Mouse (Mus musculus): ENCODE measurements around the gene Rbm25. TPM values are rescaled to one million over a fixed set of nuclear protein-coding genes. Genes with fewer than 3 reads are reported as not detected.

Rbm25 gene
- polyA plus RNA-seq, 1 experiment from 2014 or later = 115 TPM

GRCm38 (mm10) chr12:83632680-83633025 lies 1.6 kb downstream of the Rbm25 start:
- Histone ChIP-seq H3K36me3 (ENCODE audit: control insufficient read depth, insufficient read depth, low read length) (peaks cover 4% of the 10 kb centered on the region; the same call in 1 of the 2 replicates), H3K4me2 (replicated peaks; ENCODE audit: low read depth) (peak overlapping the region; percentile 74), H3K4me1 (replicated peaks; ENCODE audit: control insufficient read depth, insufficient read depth) (no peaks in the 10 kb centered on the region), H3K9ac (ENCODE audit: low read length) (peak overlapping the region; percentile 82), H3K4me3 (ENCODE audit: low read depth, low read length) (peak overlapping the region; percentile 66), H3K9me3 (ENCODE audit: control insufficient read depth, low read length) (no peaks in the 10 kb centered on the region), H3K27ac (replicated peaks) (peak overlapping the region; percentile 98), H3K27me3 (ENCODE audit: control insufficient read depth, insufficient read depth, low read length) (no peaks in the 10 kb centered on the region)
- ATAC-seq (ENCODE audit: low FRiP score, low TSS enrichment) = peak; percentile 38
- WGBS = under 1% methylated on average over 20 of the region's 20 CpGs
- peak; percentile 59 for DNase-seq (ENCODE audit: low spot score)
- TF ChIP-seq EP300 (optimal IDR thresholded peaks at IDR 0.05) (no peak), CTCF (IDR thresholded peaks at IDR 0.05; ENCODE audit: low read depth) (no peak)

- Histone ChIP-seq H3K27ac (replicated peaks) (no peak overlapping the region), H3K36me3 (ENCODE audit: control insufficient read depth, insufficient read depth, low read length) (peaks cover 4% of the 10 kb centered on the region; the same call in 1 of the 2 replicates), H3K9me3 (ENCODE audit: control insufficient read depth, low read length) (no peaks in the 10 kb centered on the region), H3K4me1 (replicated peaks; ENCODE audit: control insufficient read depth, insufficient read depth) (no peaks in the 10 kb centered on the region), H3K9ac (ENCODE audit: low read length) (no peak overlapping the region), H3K27me3 (ENCODE audit: control insufficient read depth, insufficient read depth, low read length) (no peaks in the 10 kb centered on the region), H3K4me3 (ENCODE audit: low read depth, low read length) (no peak overlapping the region), H3K4me2 (replicated peaks; ENCODE audit: low read depth) (no peak overlapping the region)
- no peak for DNase-seq (ENCODE audit: low spot score)
- no peak for ATAC-seq (ENCODE audit: low FRiP score, low TSS enrichment)
- TF ChIP-seq EP300 (optimal IDR thresholded peaks at IDR 0.05) (no peak), CTCF (IDR thresholded peaks at IDR 0.05; ENCODE audit: low read depth) (no peak)
- 25% methylated on average over 2 of the region's 2 CpGs for WGBS
Measured at GRCm38 (mm10) chr12:83633807-83634206, 2.8 kb downstream of the Rbm25 start.

GRCm38 (mm10) chr12:83641233-83641632 lies 10.2 kb downstream of the Rbm25 start:
- DNase-seq (ENCODE audit: low spot score) (no peak), ATAC-seq (ENCODE audit: low FRiP score, low TSS enrichment) (no peak)
- Histone ChIP-seq H3K27ac (replicated peaks) (no peak overlapping the region), H3K4me3 (ENCODE audit: low read depth, low read length) (no peak overlapping the region), H3K9me3 (ENCODE audit: control insufficient read depth, low read length) (no peaks in the 10 kb centered on the region), H3K36me3 (ENCODE audit: control insufficient read depth, insufficient read depth, low read length) (peaks cover 13% of the 10 kb centered on the region), H3K4me2 (replicated peaks; ENCODE audit: low read depth) (no peak overlapping the region), H3K4me1 (replicated peaks; ENCODE audit: control insufficient read depth, insufficient read depth) (no peaks in the 10 kb centered on the region), H3K27me3 (ENCODE audit: control insufficient read depth, insufficient read depth, low read length) (no peaks in the 10 kb centered on the region), H3K9ac (ENCODE audit: low read length) (no peak overlapping the region)
- TF ChIP-seq CTCF (IDR thresholded peaks at IDR 0.05; ENCODE audit: low read depth) (no peak), EP300 (optimal IDR thresholded peaks at IDR 0.05) (no peak)
- WGBS = 90% methylated on average over 2 of the region's 2 CpGs

GRCm38 (mm10) chr12:83643116-83643515 lies 12.1 kb downstream of the Rbm25 start:
- H3K4me1 ChIP-seq (replicated peaks; ENCODE audit: control insufficient read depth, insufficient read depth) = no peaks in the 10 kb centered on the region
- 50% methylated on average over 1 of the region's 1 CpGs for WGBS
- no peak overlapping the region for H3K4me3 ChIP-seq (ENCODE audit: low read depth, low read length)
- H3K9me3 ChIP-seq (ENCODE audit: control insufficient read depth, low read length) = no peaks in the 10 kb centered on the region
- ATAC-seq (ENCODE audit: low FRiP score, low TSS enrichment) (no peak), DNase-seq (ENCODE audit: low spot score) (no peak)
- no peak overlapping the region for H3K9ac ChIP-seq (ENCODE audit: low read length)
- no peak overlapping the region for H3K4me2 ChIP-seq (replicated peaks; ENCODE audit: low read depth)
- H3K36me3 ChIP-seq (ENCODE audit: control insufficient read depth, insufficient read depth, low read length) = peaks cover 10% of the 10 kb centered on the region
- TF ChIP-seq EP300 (optimal IDR thresholded peaks at IDR 0.05) = no peak
- no peak for TF ChIP-seq CTCF (IDR thresholded peaks at IDR 0.05; ENCODE audit: low read depth)
- H3K27ac ChIP-seq (replicated peaks) = no peak overlapping the region
- H3K27me3 ChIP-seq (ENCODE audit: control insufficient read depth, insufficient read depth, low read length) = no peaks in the 10 kb centered on the region

GRCm38 (mm10) chr12:83650346-83650745 lies 19.3 kb downstream of the Rbm25 start:
- no peak overlapping the region for H3K27ac ChIP-seq (replicated peaks)
- H3K4me1 ChIP-seq (replicated peaks; ENCODE audit: control insufficient read depth, insufficient read depth) = no peaks in the 10 kb centered on the region
- no peak overlapping the region for H3K4me2 ChIP-seq (replicated peaks; ENCODE audit: low read depth)
- 84% methylated on average over 3 of the region's 3 CpGs for WGBS
- H3K4me3 ChIP-seq (ENCODE audit: low read depth, low read length) = no peak overlapping the region
- peaks cover 16% of the 10 kb centered on the region for H3K36me3 ChIP-seq (ENCODE audit: control insufficient read depth, insufficient read depth, low read length)
- no peak overlapping the region for H3K9ac ChIP-seq (ENCODE audit: low read length)
- no peaks in the 10 kb centered on the region for H3K9me3 ChIP-seq (ENCODE audit: control insufficient read depth, low read length)
- H3K27me3 ChIP-seq (ENCODE audit: control insufficient read depth, insufficient read depth, low read length) = no peaks in the 10 kb centered on the region
- no peak for TF ChIP-seq CTCF (IDR thresholded peaks at IDR 0.05; ENCODE audit: low read depth)
- no peak for TF ChIP-seq EP300 (optimal IDR thresholded peaks at IDR 0.05)
- DNase-seq (ENCODE audit: low spot score) (no peak), ATAC-seq (ENCODE audit: low FRiP score, low TSS enrichment) (no peak)

- no peaks in the 10 kb centered on the region for H3K27me3 ChIP-seq (ENCODE audit: control insufficient read depth, insufficient read depth, low read length)
- DNase-seq (ENCODE audit: low spot score) (no peak), ATAC-seq (ENCODE audit: low FRiP score, low TSS enrichment) (no peak)
- TF ChIP-seq CTCF (IDR thresholded peaks at IDR 0.05; ENCODE audit: low read depth) = no peak
- no peak for TF ChIP-seq EP300 (optimal IDR thresholded peaks at IDR 0.05)
- H3K4me3 ChIP-seq (ENCODE audit: low read depth, low read length) = no peak overlapping the region
- H3K36me3 ChIP-seq (ENCODE audit: control insufficient read depth, insufficient read depth, low read length) = peaks cover 15% of the 10 kb centered on the region
- H3K9ac ChIP-seq (ENCODE audit: low read length) = no peak overlapping the region
- H3K4me2 ChIP-seq (replicated peaks; ENCODE audit: low read depth) = no peak overlapping the region
- H3K4me1 ChIP-seq (replicated peaks; ENCODE audit: control insufficient read depth, insufficient read depth) = no peaks in the 10 kb centered on the region
- no peak overlapping the region for H3K27ac ChIP-seq (replicated peaks)
- H3K9me3 ChIP-seq (ENCODE audit: control insufficient read depth, low read length) = no peaks in the 10 kb centered on the region
Measured at GRCm38 (mm10) chr12:83651414-83651813, 20.4 kb downstream of the Rbm25 start.
